Mouse (Mus musculus): ENCODE measurements around the gene Tmed1.

GRCm38 (mm10) chr9:21463138-21463590 is 46.9 kb downstream of the Tmed1 start:
- TF ChIP-seq CTCF (IDR thresholded peaks at IDR 0.05; ENCODE audit: borderline replicate concordance, extremely low read depth, insufficient read depth, insufficient read length) (no peak), POLR2A (IDR thresholded peaks at IDR 0.05; ENCODE audit: borderline replicate concordance, extremely low read depth, insufficient read depth, insufficient read length, poor library complexity, severe bottlenecking) (no peak)

All from brain, embryonic 14.5 days (tissue).